Comparison of ENCODE assay signal across 8 mouse cellular contexts in genomic region chr1:51914095-51914494, GRCm38 (mm10). TPM values are rescaled to one million over a fixed set of nuclear protein-coding genes. Genes with fewer than 3 reads are reported as not detected.
A peak's percentile ranks its signal among the peaks of the same experiment; 100 is the strongest.
DNase-seq lines count a peak whose midpoint lies in the region; ATAC-seq and TF ChIP-seq lines count a peak whose summit lies in the region.
"Had no signal": no experiment of that assay in that cellular context is flagged by ENCODE, and none has a peak within 500 bp of the region (broad histone marks: within the 10 kb centered on the region; RNA-seq: fewer than 3 reads in every experiment).

No protein-coding gene starts in this region.

- ATAC-seq in lung, embryonic 14.5 days (ENCODE audit: insufficient read depth), result no peak
- no peak for ATAC-seq in forebrain, postnatal 0 days
- ATAC-seq in lung, embryonic 16.5 days (ENCODE audit: low read depth), result no peak

- WGBS in lung, embryonic 14.5 days, result 53% methylated on average over 3 of the region's 3 CpGs
- WGBS in forebrain, postnatal 0 days, result 83% methylated on average over 3 of the region's 3 CpGs
- WGBS in lung, embryonic 16.5 days, result 42% methylated on average over 3 of the region's 3 CpGs

- H3K27me3 ChIP-seq in lung, embryonic 14.5 days (ENCODE audit: insufficient read depth, low read length), result no peaks in the 10 kb centered on the region
- no peaks in the 10 kb centered on the region for H3K27me3 ChIP-seq in forebrain, postnatal 0 days (ENCODE audit: insufficient read depth, low read length)
- H3K27me3 ChIP-seq in lung, embryonic 16.5 days (ENCODE audit: control insufficient read depth, insufficient read depth, low read depth, low read length), result no peaks in the 10 kb centered on the region

- H3K4me1 ChIP-seq in lung, embryonic 14.5 days (ENCODE audit: insufficient read depth), result peaks cover 27% of the 10 kb centered on the region
- H3K4me1 ChIP-seq in forebrain, postnatal 0 days (ENCODE audit: insufficient read depth), result 0 out of 2 replicates have a peak, but pooled peaks cover 7% of the 10 kb centered on the region
- peaks cover 42% of the 10 kb centered on the region for H3K4me1 ChIP-seq in lung, embryonic 16.5 days (replicated peaks; ENCODE audit: control insufficient read depth, insufficient read depth, low read length)

- H3K36me3 ChIP-seq in lung, embryonic 14.5 days (ENCODE audit: insufficient read depth), result peaks cover 6% of the 10 kb centered on the region; the same call in 1 of the 2 replicates
- H3K36me3 ChIP-seq in forebrain, postnatal 0 days (ENCODE audit: insufficient read depth), result no peaks in the 10 kb centered on the region
- H3K36me3 ChIP-seq in lung, embryonic 16.5 days (ENCODE audit: control insufficient read depth, insufficient read depth, low read length), result no peaks in the 10 kb centered on the region

- TF ChIP-seq CTCF in lung, embryonic 14.5 days (IDR thresholded peaks at IDR 0.05; ENCODE audit: low read depth), result no peak
- TF ChIP-seq CTCF in forebrain, postnatal 0 days (IDR thresholded peaks at IDR 0.05; ENCODE audit: low read depth), result no peak

- peak overlapping the region; percentile 88 for H3K4me3 ChIP-seq in lung, embryonic 14.5 days (ENCODE audit: low read depth, low read length)
- H3K4me3 ChIP-seq in forebrain, postnatal 0 days (ENCODE audit: low read depth, low read length), result no peak overlapping the region
- peak overlapping the region; percentile 78 for H3K4me3 ChIP-seq in lung, embryonic 16.5 days (ENCODE audit: low read length)

- DNase-seq in lung, embryonic 14.5 days, result no peak
- no peak for DNase-seq in lung, postnatal 4 days
- no peak for DNase-seq in forebrain, postnatal 0 days
- no peak for DNase-seq in cerebellum, postnatal 4 days (ENCODE audit: low spot score in 2 of 2)
- no peak for DNase-seq in ovary, adult 18-20 months (ENCODE audit: low spot score)
- no peak for DNase-seq in frontal cortex, postnatal 36 days (ENCODE audit: low spot score in 2 of 2)
- DNase-seq: gastrocnemius, postnatal 25 days had no signal

- H3K9me3 ChIP-seq in lung, embryonic 14.5 days (ENCODE audit: low read depth, low read length), result no peaks in the 10 kb centered on the region
- no peaks in the 10 kb centered on the region for H3K9me3 ChIP-seq in forebrain, postnatal 0 days (ENCODE audit: low read length)
- no peaks in the 10 kb centered on the region for H3K9me3 ChIP-seq in lung, embryonic 16.5 days (ENCODE audit: control insufficient read depth, low read length)

- no peak overlapping the region for H3K9ac ChIP-seq in lung, embryonic 14.5 days
- no peak overlapping the region for H3K9ac ChIP-seq in forebrain, postnatal 0 days
- H3K9ac ChIP-seq in lung, embryonic 16.5 days (ENCODE audit: low read length), result no peak overlapping the region

- H3K4me2 ChIP-seq in lung, embryonic 14.5 days, result peak overlapping the region; percentile 64
- H3K4me2 ChIP-seq in forebrain, postnatal 0 days (ENCODE audit: low read depth), result peak overlapping the region; percentile 85
- H3K4me2 ChIP-seq in lung, embryonic 16.5 days (ENCODE audit: low read depth, low read length), result peak overlapping the region; percentile 60

- no peak overlapping the region for H3K27ac ChIP-seq in lung, embryonic 14.5 days (ENCODE audit: low read depth)
- H3K27ac ChIP-seq in forebrain, postnatal 0 days (ENCODE audit: low read depth, low read length), result no peak overlapping the region
- peak overlapping the region; percentile 65 for H3K27ac ChIP-seq in lung, embryonic 16.5 days (ENCODE audit: low read length)

RNA-seq across cellular contexts. Expression of gene Myo1b, which starts 1.8 kb away (rescaled TPM):
- polyA plus RNA-seq in lung, embryonic 14.5 days (2014; fragmentation: Nextera tagmentation; extraction: Ambion mirVana), result 117 and 118 TPM in 2 replicates
- total RNA-seq in forebrain, postnatal 0 days (2014; rRNA removed), result 44.4 and 53.0 TPM in 2 replicates
- polyA plus RNA-seq in forebrain, postnatal 0 days (2015; fragmentation: Nextera tagmentation; extraction: Ambion mirVana), result 37.0 and 47.4 TPM in 2 replicates
- polyA plus RNA-seq in lung, embryonic 16.5 days (2015; fragmentation: Nextera tagmentation; extraction: Ambion mirVana), result 80.4 and 83.0 TPM in 2 replicates
